Mouse (Mus musculus): Measurements from ENCODE around the gene Cfd. TPM values are rescaled to one million over a fixed set of nuclear protein-coding genes. Genes with fewer than 3 reads are reported as not detected.

The Cfd gene
- polyA plus RNA-seq, 1 experiment = 48.6 TPM

DNA sequence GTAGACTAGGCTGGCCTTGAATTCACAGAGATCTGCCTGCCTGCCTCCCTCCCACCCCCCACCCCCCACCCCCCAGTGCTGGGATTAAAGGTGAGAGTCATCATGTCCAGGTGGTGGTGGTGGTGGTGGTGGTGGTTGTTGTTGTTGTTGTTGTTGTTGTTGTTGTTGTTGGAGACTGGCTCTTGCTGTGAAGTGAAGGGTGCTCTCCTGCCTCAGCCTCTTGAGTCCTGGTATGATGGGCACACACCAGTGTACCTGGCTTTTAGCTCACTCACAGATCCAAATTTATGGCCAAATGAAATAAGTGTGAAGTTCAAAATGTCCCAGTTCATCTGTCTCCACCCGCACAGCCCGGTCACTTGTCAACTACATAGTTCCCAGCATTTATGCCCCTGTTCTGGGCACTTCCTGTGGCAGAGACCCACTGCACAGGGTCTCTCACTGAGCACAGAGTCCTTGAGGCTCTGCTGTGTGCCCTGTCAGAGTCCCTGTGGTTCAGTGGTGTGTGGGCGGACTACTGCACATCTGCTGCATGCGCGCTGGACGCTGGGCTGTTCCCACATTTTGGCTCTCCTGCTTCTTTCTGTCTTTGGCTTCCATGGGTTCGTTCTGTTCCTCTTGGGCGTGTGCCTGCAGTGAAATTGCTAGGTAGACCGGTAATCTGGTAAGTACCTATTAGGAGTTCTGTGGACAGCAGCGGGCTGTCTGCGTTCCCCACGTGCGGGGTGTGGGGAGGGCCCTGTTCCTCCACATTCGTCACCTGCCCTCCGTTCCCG, 44.3 kb downstream of the Cfd start:
- Histone ChIP-seq H3K36me3 (ENCODE audit: control insufficient read depth, insufficient read depth, low read length) (0 out of 2 replicates have a peak, but pooled peaks cover 2% of the 10 kb centered on the region), H3K27me3 (ENCODE audit: control insufficient read depth, insufficient read depth, low read length) (no peaks in the 10 kb centered on the region), H3K4me1 (ENCODE audit: control insufficient read depth, insufficient read depth, insufficient read length, low read length) (peaks cover 44% of the 10 kb centered on the region), H3K27ac (ENCODE audit: insufficient read depth, low read depth, low read length) (no peak overlapping the region), H3K4me3 (ENCODE audit: low read depth, low read length) (no peak overlapping the region)
- 80% methylated on average over 16 of the region's 16 CpGs for WGBS
- no peak for TF ChIP-seq POLR2A (IDR thresholded peaks at IDR 0.05; ENCODE audit: low read depth, low read length)
- no peak for TF ChIP-seq CTCF (IDR thresholded peaks at IDR 0.05; ENCODE audit: extremely low read depth, insufficient read length, insufficient replicate concordance, low read depth, low read length)

DNA sequence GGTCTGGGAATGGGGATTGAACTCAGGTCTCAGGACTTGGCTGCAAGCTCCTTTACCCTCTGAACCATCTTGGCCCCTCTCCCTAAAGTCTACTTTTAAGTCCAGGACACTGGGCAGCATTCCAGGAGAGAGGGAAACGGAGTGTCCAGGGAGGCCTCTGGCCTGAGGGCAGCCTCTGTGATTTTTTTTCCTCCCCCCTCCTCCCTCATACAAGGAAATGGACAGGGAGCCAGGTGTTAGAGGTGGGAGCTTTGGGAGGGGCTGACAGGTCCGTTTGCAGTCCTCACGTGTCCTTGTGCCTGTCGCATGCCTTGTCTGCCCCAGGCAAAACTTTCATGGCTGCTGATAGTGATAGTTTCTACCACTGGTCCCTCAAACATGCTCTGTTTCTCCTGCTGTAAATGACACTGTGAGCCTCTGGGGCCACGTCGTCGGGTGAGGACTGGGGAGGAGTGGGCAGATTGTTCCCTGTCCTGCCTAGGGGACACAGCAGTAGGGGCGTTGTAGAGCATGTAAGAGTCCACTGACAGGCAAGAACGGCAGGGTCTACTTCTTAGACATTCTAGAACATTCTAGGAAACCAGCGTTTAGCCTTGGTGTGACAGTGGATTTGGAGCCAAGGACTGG, 45.7 kb downstream of the Cfd start:
- 8% methylated on average over 10 of the region's 10 CpGs for WGBS
- Histone ChIP-seq H3K4me1 (ENCODE audit: control insufficient read depth, insufficient read depth, insufficient read length, low read length) (peaks cover 44% of the 10 kb centered on the region), H3K27me3 (ENCODE audit: control insufficient read depth, insufficient read depth, low read length) (no peaks in the 10 kb centered on the region), H3K4me3 (ENCODE audit: low read depth, low read length) (peak overlapping the region; percentile 56; the same call in 1 of the 2 replicates), H3K36me3 (ENCODE audit: control insufficient read depth, insufficient read depth, low read length) (0 out of 2 replicates have a peak, but pooled peaks cover 2% of the 10 kb centered on the region), H3K27ac (ENCODE audit: insufficient read depth, low read depth, low read length) (peak overlapping the region; percentile 32; the same call in 1 of the 2 replicates)
- TF ChIP-seq CTCF (IDR thresholded peaks at IDR 0.05; ENCODE audit: extremely low read depth, insufficient read length, insufficient replicate concordance, low read depth, low read length) (no peak), POLR2A (IDR thresholded peaks at IDR 0.05; ENCODE audit: low read depth, low read length) (no peak)

DNA sequence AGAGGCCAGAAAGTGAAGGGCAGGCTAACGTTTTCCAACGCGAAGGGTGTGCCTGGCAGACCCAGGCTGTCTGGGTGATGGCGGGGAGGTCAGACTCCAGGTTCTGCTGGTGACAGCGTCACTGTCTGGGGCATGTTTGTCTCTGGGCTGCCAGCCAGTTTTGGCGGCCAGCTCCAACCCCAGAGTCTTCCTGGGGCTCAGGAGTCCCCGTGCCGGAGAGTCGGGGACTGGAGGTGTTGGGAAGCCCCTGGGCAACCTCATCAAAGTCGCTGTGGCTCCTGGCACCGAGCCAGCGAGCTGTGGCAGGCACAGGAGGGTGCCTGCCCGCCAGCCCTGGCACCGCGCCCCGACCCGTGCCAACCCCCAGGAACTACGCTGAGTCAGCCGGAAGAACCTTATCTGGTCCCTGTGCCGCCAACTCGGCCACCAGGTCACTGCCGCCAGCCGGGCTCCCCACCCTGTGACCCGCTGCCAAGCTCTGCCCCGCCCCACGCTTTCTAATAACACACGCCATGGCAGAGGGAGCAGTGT, 46.3 kb downstream of the Cfd start:
- TF ChIP-seq CTCF (IDR thresholded peaks at IDR 0.05; ENCODE audit: extremely low read depth, insufficient read length, insufficient replicate concordance, low read depth, low read length) (no peak), POLR2A (IDR thresholded peaks at IDR 0.05; ENCODE audit: low read depth, low read length) (no peak)
- H3K4me1 ChIP-seq (ENCODE audit: control insufficient read depth, insufficient read depth, insufficient read length, low read length) = peaks cover 44% of the 10 kb centered on the region
- H3K27me3 ChIP-seq (ENCODE audit: control insufficient read depth, insufficient read depth, low read length) = no peaks in the 10 kb centered on the region
- H3K27ac ChIP-seq (ENCODE audit: insufficient read depth, low read depth, low read length) = peak overlapping the region; percentile 32
- 6% methylated on average over 27 of the region's 27 CpGs for WGBS
- no peaks in the 10 kb centered on the region for H3K36me3 ChIP-seq (ENCODE audit: control insufficient read depth, insufficient read depth, low read length)
- H3K4me3 ChIP-seq (ENCODE audit: low read depth, low read length) = peak overlapping the region; percentile 56

DNA sequence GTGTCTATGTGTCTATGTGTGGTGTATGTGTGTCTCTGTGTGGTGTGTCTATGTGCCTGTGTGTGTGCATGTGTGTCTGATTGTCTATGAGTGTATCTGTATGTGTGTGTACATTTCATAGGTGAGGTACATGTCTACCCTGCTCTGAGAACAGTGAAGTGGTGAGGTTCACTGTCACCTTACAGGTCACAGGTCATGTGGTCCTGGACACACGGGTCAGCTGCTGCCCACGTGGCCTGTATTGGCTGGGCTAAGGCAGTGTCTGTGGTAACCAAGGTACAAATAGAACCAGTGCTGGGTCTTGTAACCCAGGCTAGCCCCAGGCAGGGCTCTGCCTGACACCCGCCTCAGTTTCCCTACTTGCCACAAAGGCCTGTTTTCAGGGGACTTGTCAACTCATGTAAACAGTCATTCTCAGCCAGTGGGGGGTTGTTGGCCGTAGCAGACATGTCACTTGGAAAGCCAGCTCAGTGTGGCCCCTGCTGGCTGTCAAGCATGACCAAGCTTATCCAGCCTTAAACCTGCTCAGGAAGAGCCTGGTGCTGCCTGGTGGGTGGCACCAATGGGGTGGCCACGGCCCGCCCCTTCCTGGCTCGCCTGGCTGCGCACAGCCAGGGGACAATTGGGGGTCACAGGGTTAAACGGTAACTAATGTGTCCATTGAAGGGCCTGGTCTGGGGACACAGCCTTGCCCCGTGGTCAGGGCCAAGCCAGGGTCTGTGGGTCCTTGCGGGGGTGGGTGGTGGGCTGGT, 47.3 kb downstream of the Cfd start:
- 72% methylated on average over 11 of the region's 11 CpGs for WGBS
- no peaks in the 10 kb centered on the region for H3K27me3 ChIP-seq (ENCODE audit: control insufficient read depth, insufficient read depth, low read length)
- H3K36me3 ChIP-seq (ENCODE audit: control insufficient read depth, insufficient read depth, low read length) = no peaks in the 10 kb centered on the region
- H3K27ac ChIP-seq (ENCODE audit: insufficient read depth, low read depth, low read length) = no peak overlapping the region
- TF ChIP-seq CTCF (IDR thresholded peaks at IDR 0.05; ENCODE audit: extremely low read depth, insufficient read length, insufficient replicate concordance, low read depth, low read length) (no peak), POLR2A (IDR thresholded peaks at IDR 0.05; ENCODE audit: low read depth, low read length) (no peak)
- no peak overlapping the region for H3K4me3 ChIP-seq (ENCODE audit: low read depth, low read length)
- peaks cover 37% of the 10 kb centered on the region for H3K4me1 ChIP-seq (ENCODE audit: control insufficient read depth, insufficient read depth, insufficient read length, low read length)

DNA sequence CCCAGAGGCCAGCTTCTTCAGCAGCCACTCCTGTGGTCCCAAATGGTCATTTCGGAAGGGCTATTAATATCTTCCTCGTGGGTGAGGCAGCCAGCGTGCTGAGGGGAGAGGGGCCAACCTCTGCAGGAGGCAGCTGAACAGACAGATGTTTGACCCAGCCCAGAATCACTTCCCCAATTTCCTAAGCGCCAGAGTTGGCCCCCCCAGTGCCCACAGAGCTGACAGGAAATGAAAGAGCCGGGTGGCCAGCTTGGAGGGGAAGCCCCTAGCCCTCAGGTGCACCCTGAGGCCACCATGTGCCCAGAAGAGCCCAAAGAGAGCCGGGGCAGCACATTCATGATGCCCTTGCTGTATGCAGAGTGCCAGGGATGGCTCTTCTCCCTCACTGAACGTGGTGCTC, 50.1 kb downstream of the Cfd start:
- Histone ChIP-seq H3K4me1 (ENCODE audit: control insufficient read depth, insufficient read depth, insufficient read length, low read length) (peaks cover 33% of the 10 kb centered on the region), H3K4me3 (ENCODE audit: low read depth, low read length) (no peak overlapping the region), H3K27ac (ENCODE audit: insufficient read depth, low read depth, low read length) (peak overlapping the region; percentile 8; the same call in 1 of the 2 replicates), H3K27me3 (ENCODE audit: control insufficient read depth, insufficient read depth, low read length) (no peaks in the 10 kb centered on the region), H3K36me3 (ENCODE audit: control insufficient read depth, insufficient read depth, low read length) (no peaks in the 10 kb centered on the region)
- WGBS = 49% methylated on average over 7 of the region's 7 CpGs
- TF ChIP-seq CTCF (IDR thresholded peaks at IDR 0.05; ENCODE audit: extremely low read depth, insufficient read length, insufficient replicate concordance, low read depth, low read length) (no peak), POLR2A (IDR thresholded peaks at IDR 0.05; ENCODE audit: low read depth, low read length) (no peak)

Other genes with a start within 250 kb of the Cfd start
- not detected in 2 replicates for gene Odf3l2, start 245.1 kb upstream of the Cfd start, polyA plus RNA-seq (2012; rRNA removed)
- 9.9 and 20.7 TPM in 2 replicates for gene Madcam1, start 226.3 kb upstream of the Cfd start, polyA plus RNA-seq (2012; rRNA removed)
- 76.0 and 138 TPM in 2 replicates for gene Tpgs1, start 221.5 kb upstream of the Cfd start, polyA plus RNA-seq (2012; rRNA removed)
- 101 and 163 TPM in 2 replicates for gene Cdc34, start 208.7 kb upstream of the Cfd start, polyA plus RNA-seq (2012; rRNA removed)
- 0.11 and 0.52 TPM in 2 replicates for gene Gzmm, start 201.8 kb upstream of the Cfd start, polyA plus RNA-seq (2012; rRNA removed)
- gene Bsg, start 186.4 kb upstream of the Cfd start, polyA plus RNA-seq (2012; rRNA removed) = 1,266 and 1,465 TPM in 2 replicates
- 8.3 and 19.2 TPM in 2 replicates for gene Hcn2, start 174.2 kb upstream of the Cfd start, polyA plus RNA-seq (2012; rRNA removed)
- 38.7 and 50.0 TPM in 2 replicates for gene Polrmt, start 144.3 kb upstream of the Cfd start, polyA plus RNA-seq (2012; rRNA removed)
- gene Fgf22, start 135.8 kb upstream of the Cfd start, polyA plus RNA-seq (2012; rRNA removed) = not detected in 2 replicates
- 130 and 222 TPM in 2 replicates for gene Rnf126, start 123.9 kb upstream of the Cfd start, polyA plus RNA-seq (2012; rRNA removed)
- 16.0 and 19.6 TPM in 2 replicates for gene Fstl3, start 113.6 kb upstream of the Cfd start, polyA plus RNA-seq (2012; rRNA removed)
- gene Prss57, start 99.9 kb upstream of the Cfd start, polyA plus RNA-seq (2012; rRNA removed) = 0.24 and 0.67 TPM in 2 replicates
- gene Palm, start 97.3 kb upstream of the Cfd start, polyA plus RNA-seq (2012; rRNA removed) = 13.0 and 24.0 TPM in 2 replicates
- gene Misp, start 69.9 kb upstream of the Cfd start, polyA plus RNA-seq (2012; rRNA removed) = 141 and 347 TPM in 2 replicates
- gene Ptbp1, start 36.4 kb upstream of the Cfd start, polyA plus RNA-seq (2012; rRNA removed) = 150 and 285 TPM in 2 replicates
- gene Prtn3, start 16.4 kb upstream of the Cfd start, polyA plus RNA-seq (2012; rRNA removed) = 1.6 and 2.1 TPM in 2 replicates
- gene Plppr3, start 16.2 kb upstream of the Cfd start, polyA plus RNA-seq (2012; rRNA removed) = 2.8 and 5.3 TPM in 2 replicates
- gene Elane, start 4.6 kb upstream of the Cfd start, polyA plus RNA-seq (2012; rRNA removed) = 0.72 TPM in 1 of 2 replicates, not detected in the other
- 34.8 and 58.1 TPM in 2 replicates for gene Med16, start 18.1 kb downstream of the Cfd start, polyA plus RNA-seq (2012; rRNA removed)
- gene Gm26602, start 20.0 kb downstream of the Cfd start, polyA plus RNA-seq (2012; rRNA removed) = not detected in 2 replicates
- 3.0 and 5.9 TPM in 2 replicates for gene Kiss1r, start 26.1 kb downstream of the Cfd start, polyA plus RNA-seq (2012; rRNA removed)
- gene R3hdm4, start 30.4 kb downstream of the Cfd start, polyA plus RNA-seq (2012; rRNA removed) = 86.4 and 104 TPM in 2 replicates
- gene Arid3a, start 36.2 kb downstream of the Cfd start, polyA plus RNA-seq (2012; rRNA removed) = 10.7 and 23.9 TPM in 2 replicates
- gene Wdr18, start 69.3 kb downstream of the Cfd start, polyA plus RNA-seq (2012; rRNA removed) = 34.8 and 44.6 TPM in 2 replicates
- not detected in 2 replicates for gene Grin3b, start 79.9 kb downstream of the Cfd start, polyA plus RNA-seq (2012; rRNA removed)
- gene Tmem259, start 93.5 kb downstream of the Cfd start, polyA plus RNA-seq (2012; rRNA removed) = 225 and 441 TPM in 2 replicates
- 49.9 and 72.8 TPM in 2 replicates for gene Cnn2, start 97.7 kb downstream of the Cfd start, polyA plus RNA-seq (2012; rRNA removed)
- gene Abca7, start 105.6 kb downstream of the Cfd start, polyA plus RNA-seq (2012; rRNA removed) = 18.1 and 33.4 TPM in 2 replicates
- 23.2 and 36.8 TPM in 2 replicates for gene Arhgap45, start 125.8 kb downstream of the Cfd start, polyA plus RNA-seq (2012; rRNA removed)
- gene Polr2e, start 148.9 kb downstream of the Cfd start, polyA plus RNA-seq (2012; rRNA removed) = 140 and 186 TPM in 2 replicates
- gene Gpx4, start 156.3 kb downstream of the Cfd start, polyA plus RNA-seq (2012; rRNA removed) = 388 and 646 TPM in 2 replicates
- 61.2 and 126 TPM in 2 replicates for gene Sbno2, start 214.7 kb downstream of the Cfd start, polyA plus RNA-seq (2012; rRNA removed)
- gene Stk11, start 224.9 kb downstream of the Cfd start, polyA plus RNA-seq (2012; rRNA removed) = 77.5 and 124 TPM in 2 replicates
- 2,309 and 4,813 TPM in 2 replicates for gene Atp5d, start 247.8 kb downstream of the Cfd start, polyA plus RNA-seq (2012; rRNA removed)
- gene Cbarp, start 250.0 kb downstream of the Cfd start, polyA plus RNA-seq (2012; rRNA removed) = 3.7 and 6.6 TPM in 2 replicates

All from small intestine, adult 2 months (tissue).